ENCODE assay signal across 1 mouse cellular context in genomic region chr5:144189950-144190583, GRCm38 (mm10).
TF ChIP-seq lines count a peak whose summit lies in the region.

Gene Bhlha15, plus strand, starts transcription at chr5:144190286.

TF ChIP-seq in CH12.LX, 34 proteins besides CTCF, POLR2A, EP300 and RAD21 (continued from another document):
- TF ChIP-seq JUN (IDR thresholded peaks at IDR 0.05; ENCODE audit: insufficient read depth, low read depth, low read length) (no peak), USF1 (IDR thresholded peaks at IDR 0.05; ENCODE audit: low read depth, low read length) (no peak; the same call in 1 of the 2 replicates), SIN3A (IDR thresholded peaks at IDR 0.05; ENCODE audit: low read length) (peak; percentile 52; the same call in 1 of the 2 replicates), ZKSCAN1 (IDR thresholded peaks at IDR 0.05; ENCODE audit: borderline replicate concordance, low read depth, low read length) (no peak), USF2 (conservative IDR thresholded peaks at IDR 0.05; ENCODE audit: low read depth, low read length) (no peak), PAX5 (IDR thresholded peaks at IDR 0.05; ENCODE audit: low read length) (no peak), ZMIZ1 (IDR thresholded peaks at IDR 0.05; ENCODE audit: low read depth, low read length) (0 out of 2 replicates have a peak, but pooled peaks have one; percentile 17), NELFE (IDR thresholded peaks at IDR 0.05; ENCODE audit: low read depth, low read length) (peak; percentile 52; the same call in 1 of the 2 replicates), ETS1 (conservative IDR thresholded peaks at IDR 0.05; ENCODE audit: low read depth, low read length) (peak; percentile 63), ZNF384 (IDR thresholded peaks at IDR 0.05; ENCODE audit: low read depth, low read length) (no peak), SMC3 (IDR thresholded peaks at IDR 0.05; ENCODE audit: low read depth, low read length) (no peak), KAT2A (IDR thresholded peaks at IDR 0.05; ENCODE audit: insufficient replicate concordance, low read length) (no peak), GABPA (IDR thresholded peaks at IDR 0.05; ENCODE audit: insufficient replicate concordance, low read depth, low read length) (no peak), CHD1 (IDR thresholded peaks at IDR 0.05; ENCODE audit: low read depth, low read length) (no peak), MAX (IDR thresholded peaks at IDR 0.05; ENCODE audit: low read length) (peak; percentile 78), TBP (conservative IDR thresholded peaks at IDR 0.05; ENCODE audit: low read depth, low read length) (no peak), TCF12 (IDR thresholded peaks at IDR 0.05; ENCODE audit: low read depth, low read length) (peak; percentile 97), UBTF (IDR thresholded peaks at IDR 0.05; ENCODE audit: low read depth, low read length) (no peak), MAFK (IDR thresholded peaks at IDR 0.05; ENCODE audit: insufficient replicate concordance, low read length) (no peak)
